Mouse (Mus musculus) C2C12 (cell line): ENCODE data around the gene Spata18. TPM values are rescaled to one million over a fixed set of nuclear protein-coding genes. Genes with fewer than 3 reads are reported as not detected.

Experiments
- H3K27me3 ChIP-seq: one replicate; pipeline ENCODE4 v1.6.1; 2011; ENCODE audit not compliant: control insufficient read depth, insufficient read depth, insufficient read length
- H3K36me3 ChIP-seq: one replicate; pipeline ENCODE4 v1.6.1; 2011; ENCODE audit not compliant: control insufficient read depth, insufficient read depth
- H3K4me3 ChIP-seq: one replicate; pipeline ENCODE4 v1.5.1; 2011; ENCODE audit warnings: mild to moderate bottlenecking, control low read depth; ENCODE audit not compliant: poor library complexity, insufficient read depth, severe bottlenecking
- H3K79me2 ChIP-seq: one replicate; pipeline ENCODE4 v1.6.1; 2011; ENCODE audit not compliant: control insufficient read depth, insufficient read depth
- H3K79me3 ChIP-seq: one replicate; pipeline ENCODE4 v1.6.1; 2011; ENCODE audit warnings: low read depth, control low read depth
- H3ac ChIP-seq: one replicate; pipeline ENCODE3; 2011; ENCODE audit warnings: low read depth; ENCODE audit not compliant: control insufficient read depth, insufficient read length
- CEBPB ChIP-seq: IDR thresholded peaks from one replicate; pipeline ENCODE4 v1.6.1; 2011; ENCODE audit warnings: low read depth, mild to moderate bottlenecking, control low read depth, moderate library complexity
- CTCF ChIP-seq: IDR thresholded peaks from one replicate; pipeline ENCODE4 v1.5.1; 2011; ENCODE audit not compliant: control insufficient read depth, insufficient read depth, insufficient read length
- FOSL1 ChIP-seq: IDR thresholded peaks from one replicate; pipeline ENCODE4 v1.8.0; 2011; ENCODE audit warnings: mild to moderate bottlenecking, low read length; ENCODE audit not compliant: poor library complexity, insufficient read depth, severe bottlenecking
- MAX ChIP-seq: IDR thresholded peaks from one replicate; pipeline ENCODE4 v1.6.1; 2011; ENCODE audit warnings: mild to moderate bottlenecking, control low read depth
- MYOD1 ChIP-seq: IDR thresholded peaks from one replicate; pipeline ENCODE4 v1.6.1; 2011; ENCODE audit warnings: low read depth; ENCODE audit not compliant: control insufficient read depth, insufficient read length
- MYOG ChIP-seq: IDR thresholded peaks from one replicate; pipeline ENCODE4 v1.6.1; 2011; ENCODE audit not compliant: control insufficient read depth, insufficient read length; ENCODE audit errors: extremely low read depth
- USF1 ChIP-seq: IDR thresholded peaks from one replicate; pipeline ENCODE4 v1.6.1; 2011; ENCODE audit warnings: low read depth, mild to moderate bottlenecking, control low read depth, moderate library complexity
- long read RNA-seq, 2 experiments: library from polyadenylated mRNA; unstranded; transcript quantifications; one replicate each; pipeline ENCODE4 v2.0.0; 2019 to 2020
- polyA plus RNA-seq: library from polyadenylated mRNA; unstranded; fragments of >200 nt; fragmentation: generic; extraction: Trizol; gene quantifications from one replicate; pipeline ENCODE4 v1.2.1, GENCODE M21; 2012; ENCODE audit warnings: missing spikeins

Gene Spata18
- polyA plus RNA-seq = not detected
- long read RNA-seq, experiment 1 = 0 reads
- long read RNA-seq, experiment 2 = 0 reads

GRCm38 (mm10) chr5:73651061-73651854, at the start of gene Spata18:
Spata18 (plus strand) TSS chr5:73651379.
- no peaks in the 10 kb centered on the region for H3K79me3 ChIP-seq
- no peak for TF ChIP-seq USF1
- TF ChIP-seq CEBPB = no peak
- no peak for TF ChIP-seq CTCF
- no peak for TF ChIP-seq MYOG
- no peak for TF ChIP-seq MAX
- no peak for TF ChIP-seq MYOD1
- TF ChIP-seq FOSL1 = no peak
- peak within 1 kb of the TSS; percentile 11 for H3K4me3 ChIP-seq
- no peaks in the 10 kb centered on the region for H3K36me3 ChIP-seq
- H3K79me2 ChIP-seq = no peaks in the 10 kb centered on the region
- peaks cover 30% of the 10 kb centered on the region for H3K27me3 ChIP-seq
- H3ac ChIP-seq = no peak within 1 kb of the TSS

GRCm38 (mm10) chr5:73602865-73603264, 48.3 kb upstream of the Spata18 start:
- Histone ChIP-seq H3K79me2 (no peaks in the 10 kb centered on the region), H3K36me3 (no peaks in the 10 kb centered on the region), H3K79me3 (no peaks in the 10 kb centered on the region), H3K27me3 (no peaks in the 10 kb centered on the region), H3K4me3 (no peak overlapping the region), H3ac (no peak overlapping the region)
- TF ChIP-seq MYOD1 (no peak), MYOG (no peak), CEBPB (no peak), FOSL1 (no peak)

GRCm38 (mm10) chr5:73604542-73604941, 46.6 kb upstream of the Spata18 start:
- Histone ChIP-seq H3K27me3 (no peaks in the 10 kb centered on the region), H3K79me3 (no peaks in the 10 kb centered on the region), H3K79me2 (no peaks in the 10 kb centered on the region), H3ac (no peak overlapping the region), H3K4me3 (no peak overlapping the region), H3K36me3 (no peaks in the 10 kb centered on the region)
- no peak for TF ChIP-seq MYOD1
- TF ChIP-seq USF1 = no peak
- no peak for TF ChIP-seq CTCF
- TF ChIP-seq CEBPB = no peak

GRCm38 (mm10) chr5:73604964-73605363, 46.2 kb upstream of the Spata18 start:
- Histone ChIP-seq H3K4me3 (no peak overlapping the region), H3K79me2 (no peaks in the 10 kb centered on the region), H3ac (no peak overlapping the region), H3K27me3 (no peaks in the 10 kb centered on the region), H3K36me3 (no peaks in the 10 kb centered on the region), H3K79me3 (no peaks in the 10 kb centered on the region)
- TF ChIP-seq CEBPB = no peak
- TF ChIP-seq MYOD1 = no peak
- no peak for TF ChIP-seq CTCF
- no peak for TF ChIP-seq FOSL1
- no peak for TF ChIP-seq MYOG
- no peak for TF ChIP-seq MAX
- TF ChIP-seq USF1 = no peak

- Histone ChIP-seq H3K79me3 (no peaks in the 10 kb centered on the region), H3K79me2 (no peaks in the 10 kb centered on the region), H3ac (no peak overlapping the region), H3K27me3 (peaks cover 7% of the 10 kb centered on the region), H3K4me3 (no peak overlapping the region), H3K36me3 (no peaks in the 10 kb centered on the region)
- no peak for TF ChIP-seq CTCF
- TF ChIP-seq MYOG = no peak
- TF ChIP-seq USF1 = no peak
- TF ChIP-seq MAX = no peak
- no peak for TF ChIP-seq MYOD1
- no peak for TF ChIP-seq FOSL1
- TF ChIP-seq CEBPB = no peak
Measured at GRCm38 (mm10) chr5:73611071-73611470, 40.1 kb upstream of the Spata18 start.

- Histone ChIP-seq H3K79me2 (no peaks in the 10 kb centered on the region), H3K36me3 (no peaks in the 10 kb centered on the region), H3K27me3 (peaks cover 7% of the 10 kb centered on the region), H3ac (no peak overlapping the region), H3K79me3 (no peaks in the 10 kb centered on the region), H3K4me3 (no peak overlapping the region)
- no peak for TF ChIP-seq FOSL1
- no peak for TF ChIP-seq MYOD1
- no peak for TF ChIP-seq USF1
- TF ChIP-seq MAX = no peak
- TF ChIP-seq MYOG = no peak
- no peak for TF ChIP-seq CTCF
- no peak for TF ChIP-seq CEBPB
Measured at GRCm38 (mm10) chr5:73613296-73613695, 37.9 kb upstream of the Spata18 start.
